Mouse (Mus musculus) embryonic facial prominence, embryonic 12.5 days (tissue): ENCODE measurements around the gene Mybph. TPM values are rescaled to one million over a fixed set of nuclear protein-coding genes. Genes with fewer than 3 reads are reported as not detected.
A peak's percentile ranks its signal among the peaks of the same experiment; 100 is the strongest.

Experiments used
- ATAC-seq: fragments of 200-750 bp; cut with Nextera tagmentation; 2 replicates; pipeline ENCODE4 v1.8.0; 2017; ENCODE audit not compliant: insufficient number of reproducible peaks, insufficient read depth, low FRiP score, low TSS enrichment
- H3K27ac ChIP-seq: fragments of 300-500 bp; sonication (generic); 2 replicates; pipeline ENCODE4 v1.5.1; 2016; ENCODE audit warnings: mild to moderate bottlenecking
- H3K27me3 ChIP-seq: fragments of 300-500 bp; sonication (generic); 2 replicates; pipeline ENCODE4 v1.6.1; 2016; ENCODE audit warnings: mild to moderate bottlenecking, moderate library complexity
- H3K36me3 ChIP-seq: fragments of 300-500 bp; sonication (generic); 2 replicates; pipeline ENCODE4 v1.6.1; 2016; ENCODE audit warnings: mild to moderate bottlenecking
- H3K4me1 ChIP-seq: fragments of 300-500 bp; sonication (generic); 2 replicates; pipeline ENCODE4 v1.6.1; 2016
- H3K4me2 ChIP-seq: fragments of 300-500 bp; sonication (generic); replicated peaks from 2 replicates; pipeline ENCODE4 v1.6.1; 2016; ENCODE audit warnings: mild to moderate bottlenecking, moderate library complexity
- H3K4me3 ChIP-seq: fragments of 300-500 bp; sonication (generic); 2 replicates; pipeline ENCODE4 v1.5.1; 2016; ENCODE audit warnings: mild to moderate bottlenecking
- H3K9ac ChIP-seq: fragments of 300-500 bp; sonication (generic); 2 replicates; pipeline ENCODE4 v1.6.1; 2016; ENCODE audit warnings: mild to moderate bottlenecking, moderate library complexity
- H3K9me3 ChIP-seq: fragments of 300-500 bp; sonication (generic); 2 replicates; pipeline ENCODE4 v1.6.1; 2016; ENCODE audit warnings: mild to moderate bottlenecking, moderate library complexity
- WGBS: fragments of 180-500 bp; shearing (Covaris S2); methylation state at CpG from one replicate; pipeline ENCODE4 v1.1.7; 2016; 5-methylcytosine and 5-hydroxymethylcytosine counted together
- polyA plus RNA-seq: library from polyadenylated mRNA; unstranded; fragments of >200 nt; fragmentation: Nextera tagmentation; extraction: Ambion mirVana; gene quantifications from 2 replicates; pipeline ENCODE4 v1.2.1, GENCODE M21; 2016

Mybph gene
- polyA plus RNA-seq, 1 experiment from 2014 or later: 28.3 TPM

GRCm38 (mm10) chr1:134188989-134189729 is 4.1 kb upstream of the Mybph start:
- Histone ChIP-seq H3K4me3 (no peak overlapping the region), H3K4me2 (no peak overlapping the region), H3K4me1 (peaks cover 19% of the 10 kb centered on the region), H3K27me3 (0 out of 2 replicates have a peak, but pooled peaks cover 6% of the 10 kb centered on the region), H3K9ac (no peak overlapping the region), H3K9me3 (no peaks in the 10 kb centered on the region), H3K27ac (no peak overlapping the region), H3K36me3 (no peaks in the 10 kb centered on the region)
- 31% methylated on average over 12 of the region's 12 CpGs for WGBS
- ATAC-seq: no peak

DNA sequence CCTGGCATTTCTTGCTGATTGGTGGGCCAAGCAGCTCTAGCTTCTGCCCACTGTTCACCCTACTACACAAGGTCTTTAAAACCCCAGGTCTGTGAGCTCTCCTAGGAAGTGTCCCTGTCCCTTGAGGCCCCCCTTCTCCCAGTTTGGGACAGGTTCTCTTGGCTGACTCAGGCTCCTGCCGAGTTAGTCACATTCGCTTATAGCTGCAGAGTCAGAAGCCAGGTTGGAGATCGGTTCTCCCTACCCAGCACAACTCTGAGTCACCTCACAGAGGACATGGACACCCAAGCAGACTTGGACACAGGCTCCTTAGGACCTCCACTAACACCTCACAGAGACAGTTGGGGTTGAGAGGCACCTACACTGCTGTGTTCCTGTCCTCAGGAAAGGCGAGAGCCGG is 2.1 kb upstream of the Mybph start:
- WGBS: 77% methylated on average over 5 of the region's 5 CpGs
- H3K4me2 ChIP-seq: no peak overlapping the region
- no peaks in the 10 kb centered on the region for H3K9me3 ChIP-seq
- no peak overlapping the region for H3K4me3 ChIP-seq
- H3K9ac ChIP-seq: no peak overlapping the region
- peaks cover 34% of the 10 kb centered on the region for H3K4me1 ChIP-seq
- no peaks in the 10 kb centered on the region for H3K36me3 ChIP-seq
- H3K27me3 ChIP-seq: 0 out of 2 replicates have a peak, but pooled peaks cover 6% of the 10 kb centered on the region
- no peak for ATAC-seq
- H3K27ac ChIP-seq: no peak overlapping the region

DNA sequence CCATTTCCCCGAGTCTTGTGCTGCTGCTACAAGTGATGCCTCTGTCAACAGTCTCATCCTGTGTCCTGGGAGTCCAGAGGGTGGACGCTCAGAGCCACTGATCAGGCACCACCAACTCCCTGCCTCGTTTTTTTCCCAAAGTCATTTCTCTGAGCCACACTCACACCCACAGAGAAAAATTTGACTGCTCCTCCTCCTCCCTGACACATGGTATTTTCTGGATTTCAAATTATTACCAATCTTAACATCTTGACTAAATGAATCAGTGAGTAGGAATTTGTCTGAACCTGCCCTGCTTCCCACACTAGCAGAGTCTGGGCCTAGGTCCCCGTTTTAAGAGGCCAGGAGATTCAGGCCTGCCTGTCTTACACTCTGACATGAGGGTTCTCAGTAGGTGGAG is 1.2 kb upstream of the Mybph start:
- 0 out of 2 replicates have a peak, but pooled peaks cover 6% of the 10 kb centered on the region for H3K27me3 ChIP-seq
- peaks cover 36% of the 10 kb centered on the region for H3K4me1 ChIP-seq
- WGBS: 36% methylated on average over 4 of the region's 4 CpGs
- no peak overlapping the region for H3K27ac ChIP-seq
- H3K9ac ChIP-seq: no peak overlapping the region
- H3K36me3 ChIP-seq: no peaks in the 10 kb centered on the region
- H3K4me3 ChIP-seq: no peak overlapping the region
- no peak overlapping the region for H3K4me2 ChIP-seq
- no peak for ATAC-seq
- no peaks in the 10 kb centered on the region for H3K9me3 ChIP-seq

- H3K27me3 ChIP-seq: 0 out of 2 replicates have a peak, but pooled peaks cover 2% of the 10 kb centered on the region
- H3K4me2 ChIP-seq: no peak overlapping the region
- no peaks in the 10 kb centered on the region for H3K9me3 ChIP-seq
- 30% methylated on average over 7 of the region's 7 CpGs for WGBS
- ATAC-seq: no peak
- no peaks in the 10 kb centered on the region for H3K36me3 ChIP-seq
- no peak overlapping the region for H3K27ac ChIP-seq
- H3K9ac ChIP-seq: peak overlapping the region; percentile 16; the same call in 1 of the 2 replicates
- H3K4me3 ChIP-seq: no peak overlapping the region
- H3K4me1 ChIP-seq: peaks cover 36% of the 10 kb centered on the region
Measured at GRCm38 (mm10) chr1:134193674-134194197, 488 bp downstream of the Mybph start.

DNA sequence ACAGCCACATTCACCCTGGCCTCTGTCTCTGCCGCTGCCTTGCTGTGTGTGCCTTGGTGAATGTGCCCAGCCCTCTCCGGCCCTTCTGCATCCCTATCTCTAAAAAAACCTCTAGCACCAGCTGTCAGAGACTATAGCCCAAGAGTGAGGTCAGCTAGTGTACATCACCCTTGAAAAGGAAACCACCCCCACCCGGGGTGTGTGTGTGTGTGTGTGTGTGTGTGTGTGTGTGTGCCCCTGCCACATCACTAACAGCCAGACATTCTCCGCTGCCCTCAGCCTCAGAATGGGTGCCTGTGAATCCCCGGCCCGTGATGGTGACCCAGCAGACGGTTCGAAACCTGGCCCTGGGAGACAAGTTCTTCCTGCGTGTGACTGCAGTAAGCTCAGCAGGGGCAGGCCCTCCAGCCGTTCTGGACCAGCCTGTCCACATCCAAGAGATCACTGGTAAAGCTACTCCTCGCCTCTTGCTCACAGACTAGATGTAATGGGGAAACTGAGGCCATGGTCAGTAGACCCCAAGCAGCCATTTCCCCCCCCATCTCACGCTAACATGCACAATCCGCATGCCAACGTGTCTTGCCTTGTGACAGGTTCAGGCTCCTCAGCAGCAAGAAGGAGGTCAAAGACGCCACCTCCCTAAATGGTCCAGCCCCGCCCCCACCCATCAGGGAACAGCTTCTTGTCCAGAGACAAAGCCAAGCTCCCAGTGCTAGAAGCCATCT is 1.2 kb downstream of the Mybph start:
- no peak for ATAC-seq

DNA sequence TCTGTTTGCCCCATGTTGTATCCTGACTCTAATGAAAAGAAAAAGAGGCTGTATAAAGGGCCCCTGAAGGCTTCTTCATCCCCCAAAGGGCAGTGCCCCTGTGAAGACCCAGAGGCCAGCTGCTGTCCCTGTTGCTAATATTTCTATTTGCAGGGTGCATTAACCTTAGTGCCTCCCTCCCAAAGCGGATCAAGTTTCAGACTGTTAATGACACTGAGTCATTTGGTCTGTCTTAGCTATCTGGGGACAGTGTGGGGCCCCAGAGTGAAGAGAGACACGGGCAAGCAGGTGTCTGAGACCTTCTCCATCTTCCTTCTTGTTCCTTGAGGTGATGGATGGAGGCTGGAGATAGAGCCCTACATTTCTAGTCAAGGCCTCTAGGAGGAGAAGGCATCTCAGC is 1.9 kb downstream of the Mybph start:
- Histone ChIP-seq H3K36me3 (no peaks in the 10 kb centered on the region), H3K4me1 (peaks cover 33% of the 10 kb centered on the region), H3K27ac (no peak overlapping the region), H3K4me3 (no peak overlapping the region), H3K9me3 (no peaks in the 10 kb centered on the region), H3K9ac (no peak overlapping the region), H3K4me2 (no peak overlapping the region), H3K27me3 (no peaks in the 10 kb centered on the region)
- no peak for ATAC-seq
- 33% methylated on average over 2 of the region's 2 CpGs for WGBS

More for the DNA sequence above, 1.2 kb downstream of the Mybph start:
- no peaks in the 10 kb centered on the region for H3K27me3 ChIP-seq
- no peak overlapping the region for H3K4me2 ChIP-seq
- no peak overlapping the region for H3K27ac ChIP-seq
- no peak overlapping the region for H3K4me3 ChIP-seq
- peaks cover 33% of the 10 kb centered on the region for H3K4me1 ChIP-seq
- H3K36me3 ChIP-seq: no peaks in the 10 kb centered on the region
- H3K9ac ChIP-seq: no peak overlapping the region
- 66% methylated on average over 16 of the region's 16 CpGs for WGBS
- no peaks in the 10 kb centered on the region for H3K9me3 ChIP-seq

DNA sequence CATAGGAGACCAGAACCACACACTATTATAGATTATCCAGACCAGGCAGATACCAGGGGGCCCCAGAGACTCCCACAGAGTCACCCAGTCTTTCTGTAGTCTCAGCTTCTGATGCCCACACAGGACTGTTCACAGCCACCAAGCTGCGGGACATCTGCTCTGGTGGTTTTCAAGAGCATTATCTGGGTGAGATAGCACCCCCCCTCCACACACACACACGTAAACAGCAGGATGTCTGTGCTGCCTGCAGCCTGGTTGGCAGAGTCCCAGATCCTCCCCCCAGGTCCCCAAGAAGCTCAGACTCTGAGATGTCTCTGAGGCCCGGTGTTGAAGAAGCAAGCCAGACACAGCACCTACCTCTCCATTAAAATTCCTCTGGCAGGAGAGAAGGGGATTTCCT is 2.3 kb downstream of the Mybph start:
- no peaks in the 10 kb centered on the region for H3K36me3 ChIP-seq
- peaks cover 33% of the 10 kb centered on the region for H3K4me1 ChIP-seq
- no peak overlapping the region for H3K4me3 ChIP-seq
- WGBS: 44% methylated on average over 3 of the region's 3 CpGs
- H3K27me3 ChIP-seq: no peaks in the 10 kb centered on the region
- ATAC-seq: no peak
- H3K27ac ChIP-seq: 0 out of 2 replicates have a peak overlapping the region, but pooled peaks have one; percentile 30
- no peak overlapping the region for H3K9ac ChIP-seq
- no peak overlapping the region for H3K4me2 ChIP-seq
- H3K9me3 ChIP-seq: no peaks in the 10 kb centered on the region

DNA sequence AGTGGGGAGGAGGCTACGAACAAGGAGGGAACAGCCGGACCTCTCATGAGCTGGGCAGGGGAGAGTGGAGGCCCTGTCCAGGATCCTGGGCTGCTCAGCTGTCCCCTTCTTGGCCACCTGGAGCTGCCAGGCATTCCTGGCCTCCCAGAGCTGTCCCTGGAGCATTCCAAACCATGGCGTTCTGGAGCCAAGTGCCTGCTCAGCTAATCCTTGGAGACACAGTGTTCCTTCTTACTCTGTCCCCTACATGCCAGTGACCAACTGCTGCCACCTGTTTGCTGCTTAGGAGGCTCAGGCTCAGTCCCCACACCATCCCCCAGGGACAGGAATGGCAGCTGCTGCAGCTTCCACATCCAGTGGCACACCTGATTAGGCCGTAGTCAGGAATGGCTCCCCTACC is 2.7 kb downstream of the Mybph start:
- ATAC-seq: peak; percentile 72
- 45% methylated on average over 4 of the region's 4 CpGs for WGBS
- Histone ChIP-seq H3K9me3 (no peaks in the 10 kb centered on the region), H3K4me3 (no peak overlapping the region), H3K27ac (0 out of 2 replicates have a peak overlapping the region, but pooled peaks have one; percentile 30), H3K9ac (no peak overlapping the region), H3K36me3 (no peaks in the 10 kb centered on the region), H3K27me3 (no peaks in the 10 kb centered on the region), H3K4me2 (no peak overlapping the region), H3K4me1 (peaks cover 33% of the 10 kb centered on the region)

- H3K36me3 ChIP-seq: no peaks in the 10 kb centered on the region
- H3K27ac ChIP-seq: no peak overlapping the region
- no peaks in the 10 kb centered on the region for H3K9me3 ChIP-seq
- no peak for ATAC-seq
- no peak overlapping the region for H3K4me3 ChIP-seq
- H3K4me2 ChIP-seq: no peak overlapping the region
- 72% methylated on average over 4 of the region's 4 CpGs for WGBS
- H3K27me3 ChIP-seq: no peaks in the 10 kb centered on the region
- peaks cover 33% of the 10 kb centered on the region for H3K4me1 ChIP-seq
- no peak overlapping the region for H3K9ac ChIP-seq
Measured at GRCm38 (mm10) chr1:134196386-134196785, 3.1 kb downstream of the Mybph start.

- Histone ChIP-seq H3K27me3 (no peaks in the 10 kb centered on the region), H3K4me3 (no peak overlapping the region), H3K27ac (no peak overlapping the region), H3K4me1 (peaks cover 33% of the 10 kb centered on the region), H3K9me3 (no peaks in the 10 kb centered on the region), H3K36me3 (no peaks in the 10 kb centered on the region), H3K9ac (no peak overlapping the region), H3K4me2 (no peak overlapping the region)
- no peak for ATAC-seq
- WGBS: 82% methylated on average over 15 of the region's 15 CpGs
Measured at GRCm38 (mm10) chr1:134197325-134197982, 4.2 kb downstream of the Mybph start.

GRCm38 (mm10) chr1:134198197-134198995 is 5.1 kb downstream of the Mybph start:
- WGBS: 86% methylated on average over 12 of the region's 12 CpGs
- Histone ChIP-seq H3K36me3 (no peaks in the 10 kb centered on the region), H3K27me3 (0 out of 2 replicates have a peak, but pooled peaks cover 1% of the 10 kb centered on the region), H3K4me2 (no peak overlapping the region), H3K27ac (no peak overlapping the region), H3K4me3 (no peak overlapping the region), H3K4me1 (peaks cover 25% of the 10 kb centered on the region), H3K9ac (no peak overlapping the region), H3K9me3 (no peaks in the 10 kb centered on the region)
- no peak for ATAC-seq
